In the genomic region with DNA sequence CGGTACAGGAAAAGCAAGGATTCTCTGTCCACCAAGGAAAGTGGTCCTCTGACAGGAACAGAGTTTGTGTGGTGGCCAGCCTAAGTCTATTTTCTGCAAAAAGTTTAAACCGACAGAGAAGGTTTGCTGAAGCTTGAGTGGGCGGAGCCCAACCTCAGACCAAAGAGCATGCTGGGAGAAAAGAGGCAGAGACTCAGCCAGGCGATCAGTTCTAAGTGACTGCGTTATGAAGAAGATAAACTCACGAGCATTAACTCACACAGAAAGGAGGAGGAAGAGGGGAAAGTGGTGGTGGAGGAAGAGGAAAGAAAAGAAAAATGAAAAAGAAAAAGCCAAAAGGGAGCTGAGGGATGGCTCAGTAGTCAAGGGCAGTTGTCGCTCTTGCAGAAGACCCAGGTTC, we compare ENCODE assay signal across 23 mouse cellular contexts. TPM values are rescaled to one million over a fixed set of nuclear protein-coding genes. Genes with fewer than 3 reads are reported as not detected.
DNase-seq lines count a peak whose midpoint lies in the region; TF ChIP-seq lines count a peak whose summit lies in the region.
"Had no signal": no experiment of that assay in that cellular context is flagged by ENCODE, and none has a peak within 500 bp of the region (broad histone marks: within the 10 kb centered on the region; RNA-seq: fewer than 3 reads in every experiment).

No protein-coding gene starts in this region.

- TF ChIP-seq CTCF in E14TG2a.4 (conservative IDR thresholded peaks at IDR 0.05; ENCODE audit: low read length) (no peak), MEL (IDR thresholded peaks at IDR 0.05 in 2 of 3, conservative IDR thresholded peaks at IDR 0.05 in 1 of 3; ENCODE audit: control insufficient read depth in 1 of 3, insufficient read depth in 1 of 3, low read depth in 2 of 3, low read length in 3 of 3, poor library complexity in 1 of 3, severe bottlenecking in 1 of 3) (no peak)

- peak overlapping the region; percentile 27 for H3K4me3 ChIP-seq in E14TG2a.4 (replicated peaks; ENCODE audit: low read length)
- H3K4me3 ChIP-seq in MEL (ENCODE audit: control insufficient read depth in 1 of 2, insufficient read depth in 1 of 2, low read depth in 2 of 2, low read length in 2 of 2) = peak overlapping the region; percentile 15 to 37; a peak in 3 of 4 replicates
- H3K4me3 ChIP-seq: embryonic facial prominence, embryonic 10.5 days; embryonic facial prominence, embryonic 12.5 days; forebrain, embryonic 13.5 days; forebrain, embryonic 15.5 days had no signal

- H3K9me3 ChIP-seq in E14TG2a.4 (ENCODE audit: low read length) = no peaks in the 10 kb centered on the region
- H3K9me3 ChIP-seq in MEL (replicated peaks; ENCODE audit: insufficient read depth, low read length) = no peaks in the 10 kb centered on the region
- H3K9me3 ChIP-seq: embryonic facial prominence, embryonic 10.5 days; embryonic facial prominence, embryonic 12.5 days; forebrain, embryonic 13.5 days; forebrain, embryonic 15.5 days; G1E had no signal

- H3K36me3 ChIP-seq in E14TG2a.4 (ENCODE audit: insufficient read depth, low read length) (no peaks in the 10 kb centered on the region), MEL (ENCODE audit: control insufficient read depth in 1 of 2, insufficient read depth in 2 of 2, low read length in 2 of 2) (no peaks in the 10 kb centered on the region; a peak in 1 of 4 replicates)
- H3K36me3 ChIP-seq: embryonic facial prominence, embryonic 10.5 days; embryonic facial prominence, embryonic 12.5 days; forebrain, embryonic 15.5 days; G1E had no signal

- H3K4me1 ChIP-seq in E14TG2a.4 (replicated peaks; ENCODE audit: low read depth, low read length) (peaks cover 22% of the 10 kb centered on the region), MEL (ENCODE audit: control insufficient read depth in 1 of 2, insufficient read depth in 2 of 2, low read length in 2 of 2) (peaks cover 0 to 8% of the 10 kb centered on the region in 2 experiments; a peak in 3 of 4 replicates)

- peaks cover 45% of the 10 kb centered on the region for H3K27me3 ChIP-seq in E14TG2a.4 (ENCODE audit: insufficient read depth, low read length)
- H3K27me3 ChIP-seq in MEL (ENCODE audit: control insufficient read depth in 1 of 2, insufficient read depth in 2 of 2, low read length in 2 of 2) = no peaks in the 10 kb centered on the region
- H3K27me3 ChIP-seq: embryonic facial prominence, embryonic 12.5 days; forebrain, embryonic 13.5 days; forebrain, embryonic 15.5 days had no signal

- TF ChIP-seq RAD21 in MEL (IDR thresholded peaks at IDR 0.05; ENCODE audit: low read depth, low read length) = no peak

- peak; percentile 57 for DNase-seq in A20 (ENCODE audit: low read depth, low spot score)
- peak; percentile 69 for DNase-seq in MEL (ENCODE audit: low read depth, low spot score)
- peak; percentile 50 for DNase-seq in ZHBTc4 (ENCODE audit: low read depth, low spot score)
- DNase-seq in layer of hippocampus, adult 11-12 months (ENCODE audit: low spot score) = no peak
- DNase-seq in frontal cortex, postnatal 25 days (ENCODE audit: low spot score in 2 of 2) = no peak
- no peak for DNase-seq in cerebellum, adult 18-20 months
- DNase-seq: adrenal gland, adult 2 months; adrenal gland, postnatal 10 days; adrenal gland, postnatal 25 days; B cell, adult 2 months; cerebellum, adult 11 months; cerebellum, adult 2 months; cerebellum, adult 9-10 months; cerebellum, postnatal 10 days; cerebellum, postnatal 25 days; forebrain, postnatal 0 days had no signal

- no peak for TF ChIP-seq EP300 in MEL (IDR thresholded peaks at IDR 0.05; ENCODE audit: low read depth in 1 of 2, low read length in 2 of 2)

- H3K27ac ChIP-seq in MEL (ENCODE audit: control insufficient read depth, low read depth, low read length) = no peak overlapping the region
- H3K27ac ChIP-seq: embryonic facial prominence, embryonic 10.5 days; embryonic facial prominence, embryonic 12.5 days; forebrain, embryonic 13.5 days; forebrain, embryonic 15.5 days had no signal

- H3K79me2 ChIP-seq in MEL (ENCODE audit: control insufficient read depth, insufficient read depth, low read length, poor library complexity) = no peaks in the 10 kb centered on the region

- TF ChIP-seq POLR2A in MEL (IDR thresholded peaks at IDR 0.05; ENCODE audit: control insufficient read depth in 1 of 2, insufficient read depth in 1 of 2, low read depth in 1 of 2, low read length in 2 of 2, poor library complexity in 1 of 2) = peak in 1 of 2 experiments; percentile 59; a peak in 2 of 4 replicates

- peak overlapping the region; percentile 35; the same call in 1 of the 2 replicates for H3K9ac ChIP-seq in MEL (ENCODE audit: control insufficient read depth, low read depth, low read length, poor library complexity, severe bottlenecking)
- H3K9ac ChIP-seq: embryonic facial prominence, embryonic 12.5 days; forebrain, embryonic 13.5 days; forebrain, embryonic 15.5 days; forebrain, postnatal 0 days had no signal

TF ChIP-seq in MEL, 35 proteins besides CTCF, POLR2A, EP300 and RAD21:
- TF ChIP-seq ELF1 (IDR thresholded peaks at IDR 0.05; ENCODE audit: low read depth, low read length) = no peak
- TF ChIP-seq UBTF (IDR thresholded peaks at IDR 0.05; ENCODE audit: borderline replicate concordance, insufficient read depth, low read depth, low read length) = no peak
- no peak for TF ChIP-seq ZMIZ1 (IDR thresholded peaks at IDR 0.05; ENCODE audit: low read depth, low read length)
- TF ChIP-seq ZC3H11A (IDR thresholded peaks at IDR 0.05; ENCODE audit: low read depth, low read length) = no peak
- TF ChIP-seq POLR2AphosphoS5 (IDR thresholded peaks at IDR 0.05; ENCODE audit: borderline replicate concordance, low read depth, low read length) = no peak
- TF ChIP-seq BHLHE40 (IDR thresholded peaks at IDR 0.05; ENCODE audit: borderline replicate concordance, low read depth, low read length) = no peak
- TF ChIP-seq CHD1 (IDR thresholded peaks at IDR 0.05; ENCODE audit: low read depth, low read length) = no peak
- TF ChIP-seq MXI1 (IDR thresholded peaks at IDR 0.05; ENCODE audit: low read depth, low read length) = no peak
- no peak for TF ChIP-seq GABPA (IDR thresholded peaks at IDR 0.05; ENCODE audit: low read depth, low read length)
- no peak; the same call in 1 of the 2 replicates for TF ChIP-seq NELFE (IDR thresholded peaks at IDR 0.05; ENCODE audit: low read depth, low read length)
- TF ChIP-seq SMC3 (IDR thresholded peaks at IDR 0.05; ENCODE audit: low read depth, low read length) = no peak
- no peak for TF ChIP-seq MAZ (IDR thresholded peaks at IDR 0.05; ENCODE audit: low read depth, low read length)
- no peak for TF ChIP-seq NRF1 (IDR thresholded peaks at IDR 0.05; ENCODE audit: insufficient read depth, low read depth, low read length, poor library complexity, severe bottlenecking)

RNA-seq across cellular contexts. Expression of a gene that starts 12.7 kb away (rescaled TPM):
- total RNA-seq in MEL (2012; rRNA removed) = not detected in 2 replicates
- under 1 TPM in 1 of 2 experiments, not detected in 1; 0.46 TPM for polyA plus RNA-seq in MEL (2012; ENCODE audit: insufficient read depth in 1 of 2, insufficient read length in 2 of 2, low read depth in 1 of 2, low replicate concordance in 2 of 2, missing spikeins in 1 of 2)
- polyA plus RNA-seq: CD4-positive, CD25-positive, alpha-beta regulatory T cell, adult 4 months; G1E had no signal

RNA-seq across cellular contexts. Expression of a gene that starts 29.0 kb away (rescaled TPM):
- total RNA-seq in MEL (2012; rRNA removed) = 137 and 150 TPM in 2 replicates
- polyA plus RNA-seq in MEL (2012; ENCODE audit: insufficient read depth in 1 of 2, insufficient read length in 2 of 2, low read depth in 1 of 2, low replicate concordance in 2 of 2, missing spikeins in 1 of 2) = 100 to 1,000 TPM in 1 of 2 experiments, not detected in 1; 193 TPM

RNA-seq across cellular contexts. Expression of a gene that starts 39.2 kb away (rescaled TPM):
- total RNA-seq in MEL (2012; rRNA removed) = 3.4 and 5.4 TPM in 2 replicates
- polyA plus RNA-seq in MEL (2012; ENCODE audit: insufficient read depth in 1 of 2, insufficient read length in 2 of 2, low read depth in 1 of 2, low replicate concordance in 2 of 2, missing spikeins in 1 of 2) = 1 to 10 TPM in 1 of 2 experiments, not detected in 1; 6.2 TPM

Comparison
In these comparisons a context has a peak if more than half of its experiments do, and no peak if none do; other contexts are left out.
1. DNase-seq: peak in A20 (single experiment), MEL (single experiment) and ZHBTc4 (single experiment); none in layer of hippocampus, adult 11-12 months (single experiment), frontal cortex, postnatal 25 days (0 of 2) and cerebellum, adult 18-20 months (0 of 2).